Mouse (Mus musculus): ENCODE data around the gene Cacna1c.

- TF ChIP-seq CTCF (IDR thresholded peaks at IDR 0.05; ENCODE audit: low read depth, low read length) (no peak), POLR2A (IDR thresholded peaks at IDR 0.05; ENCODE audit: borderline replicate concordance, low read depth, low read length) (no peak)
Observed at GRCm38 (mm10) chr6:118770396-118770795, 425.8 kb downstream of the Cacna1c start.
